Mouse (Mus musculus) lung, embryonic 15.5 days (tissue): ENCODE measurements around the gene Meioc. TPM values are rescaled to one million over a fixed set of nuclear protein-coding genes. Genes with fewer than 3 reads are reported as not detected.

ENCODE experiments used
- ATAC-seq: fragments of 200-750 bp; cut with Nextera tagmentation; 2 replicates; pipeline ENCODE4 v1.8.0; 2017; ENCODE audit warnings: moderate number of reproducible peaks, borderline replicate concordance; ENCODE audit not compliant: low FRiP score, low TSS enrichment; ENCODE audit errors: extremely low read depth
- H3K27ac ChIP-seq: fragments of 300-500 bp; sonication (generic); 2 replicates; pipeline ENCODE4 v1.5.1; 2015; ENCODE audit warnings: moderate library complexity, mild to moderate bottlenecking, inconsistent platforms
- H3K27me3 ChIP-seq: fragments of 300-500 bp; sonication (generic); 2 replicates; pipeline ENCODE4 v1.6.1; 2015; ENCODE audit warnings: inconsistent platforms
- H3K36me3 ChIP-seq: fragments of 300-500 bp; sonication (generic); 2 replicates; pipeline ENCODE4 v1.6.1; 2015; ENCODE audit warnings: inconsistent platforms
- H3K4me1 ChIP-seq: fragments of 300-500 bp; sonication (generic); 2 replicates; pipeline ENCODE4 v1.6.1; 2015; ENCODE audit warnings: inconsistent platforms
- H3K4me2 ChIP-seq: fragments of 300-500 bp; sonication (generic); 2 replicates; pipeline ENCODE4 v1.6.1; 2015; ENCODE audit warnings: inconsistent platforms, mild to moderate bottlenecking, moderate library complexity
- H3K4me3 ChIP-seq: fragments of 300-500 bp; sonication (generic); 2 replicates; pipeline ENCODE4 v1.5.1; 2015; ENCODE audit warnings: mild to moderate bottlenecking, inconsistent platforms
- H3K9ac ChIP-seq: fragments of 300-500 bp; sonication (generic); 2 replicates; pipeline ENCODE4 v1.6.1; 2015; ENCODE audit warnings: inconsistent platforms
- H3K9me3 ChIP-seq: fragments of 300-500 bp; sonication (generic); 2 replicates; pipeline ENCODE4 v1.6.1; 2016; ENCODE audit warnings: inconsistent platforms
- WGBS: fragments of 180-500 bp; shearing (Covaris S2); methylation state at CpG from one replicate; pipeline ENCODE4 v1.1.7; 2015; 5-methylcytosine and 5-hydroxymethylcytosine counted together
- polyA plus RNA-seq: library from polyadenylated mRNA; unstranded; fragments of >200 nt; fragmentation: Nextera tagmentation; extraction: Ambion mirVana; gene quantifications from 2 replicates; pipeline ENCODE4 v1.2.1, GENCODE M21; 2015

Meioc gene
- 0.20 and 0.24 TPM in 2 replicates for polyA plus RNA-seq

DNA sequence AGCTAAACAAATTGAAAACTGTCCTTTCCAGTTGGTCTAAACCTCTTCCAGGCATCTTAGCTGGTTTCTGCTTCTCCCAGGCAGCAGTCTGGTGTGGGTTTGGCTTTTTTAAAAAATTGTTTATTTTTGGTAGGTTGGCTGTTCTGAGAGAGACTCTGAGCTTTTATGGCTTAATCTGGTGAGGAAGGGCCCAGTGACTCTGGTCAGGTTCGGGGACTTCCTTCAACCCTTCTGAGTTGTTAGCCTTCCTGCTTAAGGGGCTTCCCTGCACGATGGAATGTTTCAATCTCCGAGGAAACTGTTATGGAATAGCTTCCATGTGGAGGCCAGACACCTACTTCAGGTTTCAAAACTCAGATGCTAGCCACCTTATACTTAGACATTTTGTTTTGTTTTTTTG is at the start of gene Meioc:
TSS of gene Meioc (plus strand) at position 301 of the 400 bp plus-strand sequence.
- 0 out of 2 replicates have a peak, but pooled peaks cover 4% of the 10 kb centered on the region for H3K4me1 ChIP-seq
- ATAC-seq = no peak
- H3K27ac ChIP-seq = no peak within 1 kb of the TSS
- H3K4me2 ChIP-seq = no peak within 1 kb of the TSS
- no peaks in the 10 kb centered on the region for H3K36me3 ChIP-seq
- peaks cover 29% of the 10 kb centered on the region for H3K27me3 ChIP-seq
- no peak within 1 kb of the TSS for H3K4me3 ChIP-seq
- 61% methylated on average over 3 of the region's 3 CpGs for WGBS
- 0 out of 2 replicates have a peak, but pooled peaks cover 5% of the 10 kb centered on the region for H3K9me3 ChIP-seq
- no peak within 1 kb of the TSS for H3K9ac ChIP-seq

GRCm38 (mm10) chr11:102619449-102619848 is 44.1 kb upstream of the Meioc start:
- Histone ChIP-seq H3K9ac (no peak overlapping the region), H3K4me2 (no peak overlapping the region), H3K36me3 (no peaks in the 10 kb centered on the region), H3K9me3 (no peaks in the 10 kb centered on the region), H3K27ac (no peak overlapping the region), H3K27me3 (no peaks in the 10 kb centered on the region), H3K4me3 (no peak overlapping the region), H3K4me1 (peaks cover 12% of the 10 kb centered on the region)
- no peak for ATAC-seq
- WGBS = 56% methylated on average over 2 of the region's 2 CpGs

GRCm38 (mm10) chr11:102623876-102624789 is 39.4 kb upstream of the Meioc start:
- H3K27ac ChIP-seq = peak overlapping the region; percentile 93
- H3K36me3 ChIP-seq = no peaks in the 10 kb centered on the region
- WGBS = 5% methylated on average over 17 of the region's 17 CpGs
- H3K9me3 ChIP-seq = no peaks in the 10 kb centered on the region
- H3K9ac ChIP-seq = peak overlapping the region; percentile 17; the same call in 1 of the 2 replicates
- peaks cover 28% of the 10 kb centered on the region for H3K4me1 ChIP-seq
- H3K27me3 ChIP-seq = no peaks in the 10 kb centered on the region
- H3K4me2 ChIP-seq = peak overlapping the region; percentile 49
- ATAC-seq = peak; percentile 94
- H3K4me3 ChIP-seq = peak overlapping the region; percentile 20

GRCm38 (mm10) chr11:102624888-102625407 is 38.6 kb upstream of the Meioc start:
- Histone ChIP-seq H3K9ac (no peak overlapping the region), H3K27me3 (no peaks in the 10 kb centered on the region), H3K9me3 (no peaks in the 10 kb centered on the region), H3K36me3 (no peaks in the 10 kb centered on the region), H3K4me1 (peaks cover 32% of the 10 kb centered on the region), H3K4me3 (no peak overlapping the region), H3K27ac (peak overlapping the region; percentile 93), H3K4me2 (peak overlapping the region; percentile 49; the same call in 1 of the 2 replicates)
- 24% methylated on average over 14 of the region's 14 CpGs for WGBS
- peak; percentile 15; the same call in 1 of the 2 replicates for ATAC-seq

DNA sequence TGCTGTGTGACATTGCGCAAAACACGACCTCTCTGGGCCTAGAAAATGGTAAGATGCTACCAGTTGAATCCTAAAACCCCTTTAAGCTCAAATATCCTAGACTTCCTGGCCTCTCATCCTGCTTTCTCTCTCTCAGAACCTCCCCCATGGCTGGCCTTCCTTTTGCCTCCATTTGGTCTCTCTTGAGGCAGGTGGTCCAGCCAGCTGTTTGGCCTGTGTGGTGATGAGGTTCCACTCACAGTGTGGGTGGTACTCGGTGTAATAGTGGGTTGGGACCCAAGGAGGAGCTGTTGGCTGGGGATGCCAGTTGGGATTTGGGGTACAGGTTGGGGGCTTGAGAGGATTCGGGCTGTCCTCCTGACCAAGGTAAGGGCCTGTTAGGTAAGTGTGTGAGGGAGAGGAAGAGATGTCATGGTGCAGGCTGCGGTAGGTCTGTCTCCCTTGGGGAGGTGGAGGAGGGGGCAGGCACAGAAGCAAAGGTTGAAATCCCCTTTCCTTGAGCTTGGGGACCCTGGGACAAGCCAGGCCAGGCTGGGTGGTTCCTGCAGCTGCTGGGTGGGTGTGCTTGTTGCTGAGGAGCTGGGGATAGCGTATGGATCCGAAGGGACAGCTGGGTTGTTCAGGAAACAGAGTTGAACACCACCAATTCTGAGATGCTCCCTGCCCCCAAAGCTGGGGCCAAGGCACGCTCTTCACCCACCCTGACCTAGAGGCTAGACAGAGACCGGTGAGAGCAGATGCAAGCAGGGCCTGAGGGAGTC is 36.2 kb upstream of the Meioc start:
- Histone ChIP-seq H3K9me3 (no peaks in the 10 kb centered on the region), H3K4me3 (no peak overlapping the region), H3K27me3 (no peaks in the 10 kb centered on the region), H3K9ac (no peak overlapping the region), H3K4me2 (no peak overlapping the region), H3K27ac (no peak overlapping the region), H3K4me1 (peaks cover 56% of the 10 kb centered on the region), H3K36me3 (no peaks in the 10 kb centered on the region)
- no peak for ATAC-seq
- WGBS = 83% methylated on average over 9 of the region's 9 CpGs

GRCm38 (mm10) chr11:102628529-102628928 is 35.0 kb upstream of the Meioc start:
- Histone ChIP-seq H3K27ac (no peak overlapping the region), H3K9ac (no peak overlapping the region), H3K4me3 (no peak overlapping the region), H3K4me1 (peaks cover 64% of the 10 kb centered on the region), H3K36me3 (no peaks in the 10 kb centered on the region), H3K9me3 (no peaks in the 10 kb centered on the region), H3K4me2 (no peak overlapping the region), H3K27me3 (no peaks in the 10 kb centered on the region)
- 57% methylated on average over 9 of the region's 9 CpGs for WGBS
- no peak for ATAC-seq

DNA sequence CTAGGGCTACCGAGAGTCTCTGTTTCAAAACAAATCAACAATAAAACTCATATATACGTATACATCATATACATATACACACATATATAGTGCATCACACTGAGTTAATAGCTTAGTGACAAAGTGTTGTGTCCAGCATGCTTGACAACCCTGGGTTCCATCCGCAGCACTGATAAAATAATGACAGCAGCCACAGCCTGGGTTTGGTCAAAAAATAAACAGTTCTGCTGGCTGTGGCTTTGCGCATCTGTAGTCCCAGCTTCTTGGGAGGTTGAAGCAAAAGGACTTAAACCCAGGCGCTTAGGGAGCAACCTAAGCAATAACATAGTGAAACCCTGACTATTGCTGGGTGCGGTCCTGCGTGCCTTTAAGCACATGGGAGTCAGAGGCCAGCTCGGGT is 34.1 kb upstream of the Meioc start:
- Histone ChIP-seq H3K4me1 (peaks cover 58% of the 10 kb centered on the region), H3K4me3 (no peak overlapping the region), H3K27me3 (no peaks in the 10 kb centered on the region), H3K27ac (0 out of 2 replicates have a peak overlapping the region, but pooled peaks have one; percentile 31), H3K4me2 (no peak overlapping the region), H3K36me3 (no peaks in the 10 kb centered on the region), H3K9me3 (no peaks in the 10 kb centered on the region), H3K9ac (no peak overlapping the region)
- WGBS = 32% methylated on average over 8 of the region's 8 CpGs
- ATAC-seq = no peak

- H3K4me1 ChIP-seq = peaks cover 44% of the 10 kb centered on the region
- no peak overlapping the region for H3K4me2 ChIP-seq
- ATAC-seq = no peak
- no peaks in the 10 kb centered on the region for H3K9me3 ChIP-seq
- no peak overlapping the region for H3K4me3 ChIP-seq
- H3K36me3 ChIP-seq = no peaks in the 10 kb centered on the region
- H3K27me3 ChIP-seq = no peaks in the 10 kb centered on the region
- no peak overlapping the region for H3K9ac ChIP-seq
- 28% methylated on average over 7 of the region's 7 CpGs for WGBS
- H3K27ac ChIP-seq = no peak overlapping the region
These were observed 32.8 kb upstream of the Meioc start for GRCm38 (mm10) chr11:102630731-102631130.

- Histone ChIP-seq H3K27me3 (no peaks in the 10 kb centered on the region), H3K27ac (no peak overlapping the region), H3K4me1 (peaks cover 44% of the 10 kb centered on the region), H3K4me3 (no peak overlapping the region), H3K4me2 (no peak overlapping the region), H3K9me3 (no peaks in the 10 kb centered on the region), H3K36me3 (no peaks in the 10 kb centered on the region), H3K9ac (no peak overlapping the region)
- ATAC-seq = no peak
- WGBS = 24% methylated on average over 5 of the region's 5 CpGs
These were observed 32.3 kb upstream of the Meioc start for GRCm38 (mm10) chr11:102631203-102631602.

- Histone ChIP-seq H3K9me3 (no peaks in the 10 kb centered on the region), H3K36me3 (no peaks in the 10 kb centered on the region), H3K9ac (no peak overlapping the region), H3K4me3 (no peak overlapping the region), H3K4me2 (peak overlapping the region; percentile 45), H3K4me1 (peaks cover 56% of the 10 kb centered on the region), H3K27ac (peak overlapping the region; percentile 69; the same call in 1 of the 2 replicates), H3K27me3 (no peaks in the 10 kb centered on the region)
- 17% methylated on average over 8 of the region's 13 CpGs for WGBS
- no peak for ATAC-seq
These were observed 30.8 kb upstream of the Meioc start for GRCm38 (mm10) chr11:102632725-102633124.

GRCm38 (mm10) chr11:102633379-102633778 is 30.1 kb upstream of the Meioc start:
- WGBS = 15% methylated on average over 9 of the region's 9 CpGs
- H3K4me3 ChIP-seq = no peak overlapping the region
- H3K4me2 ChIP-seq = peak overlapping the region; percentile 45
- H3K9ac ChIP-seq = no peak overlapping the region
- H3K27ac ChIP-seq = peak overlapping the region; percentile 69
- H3K27me3 ChIP-seq = no peaks in the 10 kb centered on the region
- H3K36me3 ChIP-seq = no peaks in the 10 kb centered on the region
- H3K4me1 ChIP-seq = peaks cover 59% of the 10 kb centered on the region
- H3K9me3 ChIP-seq = no peaks in the 10 kb centered on the region
- no peak for ATAC-seq
